Mouse (Mus musculus): ENCODE results near the gene Sgo2a. TPM values are rescaled to one million over a fixed set of nuclear protein-coding genes. Genes with fewer than 3 reads are reported as not detected.

Gene Sgo2a
- polyA plus RNA-seq (2012; ENCODE audit: insufficient read depth, insufficient read length, missing spikeins): 11.4 and 12.4 TPM in 2 replicates

DNA sequence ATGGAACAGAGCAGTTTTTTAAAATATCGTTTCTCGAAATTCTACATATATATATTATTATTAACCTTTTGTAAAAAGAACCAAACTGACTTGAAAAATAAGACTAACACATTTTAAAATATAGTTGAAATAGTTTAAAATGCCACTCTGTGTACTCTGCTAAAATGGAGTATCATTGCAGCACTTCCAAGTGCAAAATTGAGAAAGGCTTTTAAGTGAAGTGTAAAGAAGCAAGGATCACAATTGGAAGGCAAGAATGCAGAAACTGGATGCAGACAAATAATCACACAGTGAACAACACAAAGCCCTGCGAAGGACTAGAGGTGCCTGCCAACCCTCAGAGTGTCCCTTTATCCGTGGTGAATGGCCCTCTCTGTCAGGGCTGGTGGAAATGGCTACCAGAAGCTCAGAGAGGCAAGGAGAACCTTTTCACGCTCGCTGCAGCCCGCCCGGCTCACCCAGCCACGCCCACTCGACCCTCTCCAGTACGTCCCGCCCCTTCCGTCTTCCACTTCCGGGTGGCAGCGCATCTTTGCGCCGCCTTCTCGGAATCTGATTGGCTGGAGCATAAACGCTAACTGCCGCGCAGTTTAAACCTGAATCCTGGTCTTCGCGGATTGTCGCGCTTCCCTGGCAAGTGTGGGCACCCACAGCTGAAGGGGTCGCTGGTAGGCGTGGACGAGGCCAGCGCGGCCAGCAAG lies at the start of gene Sgo2a:
Gene Sgo2a, plus strand, starts transcription at position 540 of the 701 bp plus-strand sequence.
- H3K27ac ChIP-seq (ENCODE audit: insufficient read depth, low read depth, low read length): peak within 1 kb of the TSS; percentile 70
- no peak for TF ChIP-seq CTCF (IDR thresholded peaks at IDR 0.05; ENCODE audit: low read depth, low read length)
- TF ChIP-seq POLR2A (IDR thresholded peaks at IDR 0.05; ENCODE audit: borderline replicate concordance, low read depth, low read length): no peak
- peaks cover 16% of the 10 kb centered on the region for H3K4me1 ChIP-seq (ENCODE audit: control insufficient read depth, insufficient read depth, low read length)
- H3K4me3 ChIP-seq (ENCODE audit: insufficient read depth, low read length): peak within 1 kb of the TSS; percentile 83

DNA sequence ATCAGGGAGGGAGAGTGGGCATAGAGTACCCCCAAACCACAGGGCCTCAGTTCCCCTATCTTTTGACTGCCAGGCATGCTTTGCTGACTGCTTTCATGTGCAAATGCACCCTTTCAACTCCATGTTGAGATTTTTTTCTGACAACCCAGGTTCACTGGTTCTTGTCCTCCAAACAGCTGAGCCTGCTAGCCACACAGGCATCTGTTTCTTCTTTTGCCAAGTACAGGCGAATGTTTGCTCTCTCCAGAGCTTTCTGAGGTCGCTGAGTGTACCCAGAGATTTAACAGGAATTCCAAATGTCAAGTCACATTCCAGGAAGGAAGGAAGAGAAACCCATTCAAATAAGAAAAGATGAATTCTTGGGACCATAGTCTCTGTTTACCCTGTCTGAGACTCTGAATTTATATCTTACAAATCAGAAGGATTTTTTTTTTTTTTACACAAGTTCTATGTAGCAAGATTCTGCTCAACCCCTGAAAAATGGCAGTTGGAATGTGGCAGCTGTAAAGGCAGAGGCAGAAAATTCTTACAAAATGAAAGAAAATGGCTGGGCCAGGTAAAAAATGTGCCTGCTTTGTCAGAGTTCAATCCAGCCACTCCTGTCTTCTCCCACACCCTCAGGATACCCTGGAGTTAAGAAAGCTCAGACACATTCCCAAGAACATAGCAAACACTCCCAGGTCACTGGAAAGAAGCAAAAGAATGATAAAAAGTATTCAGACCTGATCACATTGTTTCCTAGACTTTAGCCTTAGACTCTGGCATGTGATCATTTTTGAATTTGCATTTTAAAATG lies 48.0 kb upstream of the Sgo2a start:
- TF ChIP-seq POLR2A (IDR thresholded peaks at IDR 0.05; ENCODE audit: borderline replicate concordance, low read depth, low read length) (no peak), CTCF (IDR thresholded peaks at IDR 0.05; ENCODE audit: low read depth, low read length) (no peak)
- Histone ChIP-seq H3K4me3 (ENCODE audit: insufficient read depth, low read length) (no peak overlapping the region), H3K27ac (ENCODE audit: insufficient read depth, low read depth, low read length) (no peak overlapping the region), H3K4me1 (ENCODE audit: control insufficient read depth, insufficient read depth, low read length) (no peaks in the 10 kb centered on the region)

DNA sequence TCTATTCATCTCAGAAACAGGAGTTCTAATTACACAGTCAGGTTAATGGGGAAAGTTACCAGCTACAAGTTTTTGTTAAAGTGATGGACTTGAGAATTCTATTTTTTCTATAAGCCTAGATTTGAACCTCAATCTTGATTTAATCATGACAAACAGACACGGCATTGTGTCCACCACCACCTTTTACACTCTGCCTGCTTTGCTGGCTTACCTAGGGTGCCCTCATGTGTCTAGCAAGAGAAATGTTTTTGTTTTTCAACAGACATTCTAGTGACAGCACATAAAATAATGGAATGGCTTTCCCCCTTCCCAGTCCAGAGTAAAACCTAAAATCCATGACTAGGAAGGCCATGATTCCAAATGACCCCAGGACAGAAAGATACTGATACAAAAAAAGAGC lies 46.6 kb upstream of the Sgo2a start:
- no peak overlapping the region for H3K4me3 ChIP-seq (ENCODE audit: insufficient read depth, low read length)

DNA sequence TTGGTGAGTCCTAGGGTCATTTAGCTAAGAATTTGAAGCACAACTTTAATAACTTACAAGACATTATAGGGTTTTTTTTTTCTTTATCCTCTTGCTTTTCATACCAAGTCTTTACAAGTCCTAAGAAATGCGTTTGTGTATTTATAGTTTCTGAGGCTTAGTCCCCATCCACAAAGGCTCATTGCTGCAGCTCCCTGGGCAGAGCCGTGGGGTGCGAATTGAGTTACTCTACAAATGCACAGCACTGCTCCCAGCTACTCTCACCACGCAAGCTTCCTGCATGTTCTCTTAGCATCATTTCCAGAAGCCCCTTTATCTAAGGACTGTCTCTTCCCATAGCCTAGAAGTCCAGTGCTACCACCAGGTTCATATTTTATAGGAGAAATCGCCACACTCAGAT lies 46.1 kb upstream of the Sgo2a start:
- Histone ChIP-seq H3K4me3 (ENCODE audit: insufficient read depth, low read length) (no peak overlapping the region), H3K27ac (ENCODE audit: insufficient read depth, low read depth, low read length) (no peak overlapping the region), H3K4me1 (ENCODE audit: control insufficient read depth, insufficient read depth, low read length) (no peaks in the 10 kb centered on the region)
- TF ChIP-seq CTCF (IDR thresholded peaks at IDR 0.05; ENCODE audit: low read depth, low read length): no peak
- no peak for TF ChIP-seq POLR2A (IDR thresholded peaks at IDR 0.05; ENCODE audit: borderline replicate concordance, low read depth, low read length)

More for the DNA sequence above, 46.6 kb upstream of the Sgo2a start:
- no peaks in the 10 kb centered on the region for H3K4me1 ChIP-seq (ENCODE audit: control insufficient read depth, insufficient read depth, low read length)
- TF ChIP-seq CTCF (IDR thresholded peaks at IDR 0.05; ENCODE audit: low read depth, low read length) (no peak), POLR2A (IDR thresholded peaks at IDR 0.05; ENCODE audit: borderline replicate concordance, low read depth, low read length) (no peak)
- H3K27ac ChIP-seq (ENCODE audit: insufficient read depth, low read depth, low read length): no peak overlapping the region

DNA sequence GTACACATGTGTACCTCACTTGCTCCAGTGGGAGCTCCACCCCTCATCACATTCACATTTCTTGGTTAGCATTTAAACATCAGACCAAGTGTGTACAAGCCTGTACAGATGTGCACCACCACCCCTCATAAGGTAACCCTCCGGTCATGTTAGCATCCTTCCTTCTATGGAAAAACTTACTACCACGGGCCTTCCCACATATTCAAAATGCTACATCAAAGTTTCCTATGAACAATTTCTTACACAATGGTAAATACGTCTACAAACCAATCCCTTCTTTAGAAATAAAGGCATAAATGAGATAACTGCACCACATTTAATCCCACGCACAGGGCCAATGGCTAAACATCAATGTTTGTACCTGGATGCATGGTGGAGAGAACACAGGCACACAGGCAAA lies 43.3 kb upstream of the Sgo2a start:
- Histone ChIP-seq H3K4me1 (ENCODE audit: control insufficient read depth, insufficient read depth, low read length) (no peaks in the 10 kb centered on the region), H3K4me3 (ENCODE audit: insufficient read depth, low read length) (no peak overlapping the region), H3K27ac (ENCODE audit: insufficient read depth, low read depth, low read length) (no peak overlapping the region)
- TF ChIP-seq CTCF (IDR thresholded peaks at IDR 0.05; ENCODE audit: low read depth, low read length): no peak
- no peak for TF ChIP-seq POLR2A (IDR thresholded peaks at IDR 0.05; ENCODE audit: borderline replicate concordance, low read depth, low read length)

DNA sequence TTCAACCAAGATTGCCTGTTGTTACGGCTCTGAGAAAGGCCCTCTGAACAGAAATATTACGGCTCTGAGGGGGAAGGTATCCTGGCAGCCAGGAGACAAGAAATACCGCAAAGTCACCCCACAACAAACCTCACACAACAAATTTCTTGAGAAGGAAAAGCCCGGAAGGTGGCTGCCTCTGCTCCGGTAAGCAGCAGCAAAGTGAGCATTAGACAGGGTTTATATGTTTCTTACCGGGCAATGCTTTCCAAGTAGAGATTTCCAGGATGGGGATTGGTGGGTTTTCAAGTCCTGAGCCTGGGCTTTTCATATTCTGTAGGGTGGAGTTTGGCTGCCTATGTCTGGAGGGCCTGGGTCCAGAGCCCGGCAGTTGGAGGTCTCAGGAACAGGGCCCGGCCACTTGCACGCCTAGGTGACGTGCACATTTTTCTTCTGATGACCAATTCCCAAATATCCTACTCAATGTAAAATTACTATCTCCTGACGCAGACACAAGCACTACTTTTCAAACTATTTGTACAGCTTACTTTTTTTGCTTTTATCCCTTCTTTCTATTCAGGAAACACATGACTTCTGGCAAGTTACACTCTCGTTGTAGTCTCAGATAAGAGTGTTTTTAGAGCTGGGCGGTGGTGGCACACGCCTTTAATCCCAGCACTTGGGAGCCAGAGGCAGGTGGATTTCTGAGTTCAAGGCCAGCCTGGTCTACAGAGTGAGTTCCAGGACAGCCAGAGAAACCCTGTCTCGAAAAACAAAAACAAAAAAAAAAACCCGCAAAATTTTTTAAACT lies 42.0 kb upstream of the Sgo2a start:
- no peaks in the 10 kb centered on the region for H3K4me1 ChIP-seq (ENCODE audit: control insufficient read depth, insufficient read depth, low read length)
- no peak for TF ChIP-seq CTCF (IDR thresholded peaks at IDR 0.05; ENCODE audit: low read depth, low read length)
- no peak for TF ChIP-seq POLR2A (IDR thresholded peaks at IDR 0.05; ENCODE audit: borderline replicate concordance, low read depth, low read length)
- H3K27ac ChIP-seq (ENCODE audit: insufficient read depth, low read depth, low read length): no peak overlapping the region
- no peak overlapping the region for H3K4me3 ChIP-seq (ENCODE audit: insufficient read depth, low read length)

DNA sequence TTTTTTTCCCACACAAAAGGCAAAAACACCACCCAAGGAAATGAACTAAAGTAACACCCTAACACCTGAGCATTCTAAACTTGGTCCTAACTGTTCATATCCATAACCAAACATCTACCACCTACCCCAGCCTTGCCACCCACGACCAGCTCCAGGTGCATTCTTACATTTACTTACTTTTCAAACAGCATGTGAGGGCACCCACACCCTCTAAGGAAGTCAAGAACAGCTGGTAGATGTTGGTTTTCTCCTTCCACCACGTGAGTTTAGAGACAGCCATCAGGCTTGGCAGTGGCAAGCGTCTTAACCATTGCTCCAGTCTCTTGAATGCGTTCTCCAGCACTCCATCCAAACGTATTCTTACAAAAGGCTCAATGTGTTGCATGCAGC lies 41.4 kb upstream of the Sgo2a start:
- Histone ChIP-seq H3K27ac (ENCODE audit: insufficient read depth, low read depth, low read length) (no peak overlapping the region), H3K4me1 (ENCODE audit: control insufficient read depth, insufficient read depth, low read length) (no peaks in the 10 kb centered on the region)
- TF ChIP-seq CTCF (IDR thresholded peaks at IDR 0.05; ENCODE audit: low read depth, low read length) (no peak), POLR2A (IDR thresholded peaks at IDR 0.05; ENCODE audit: borderline replicate concordance, low read depth, low read length) (no peak)

DNA sequence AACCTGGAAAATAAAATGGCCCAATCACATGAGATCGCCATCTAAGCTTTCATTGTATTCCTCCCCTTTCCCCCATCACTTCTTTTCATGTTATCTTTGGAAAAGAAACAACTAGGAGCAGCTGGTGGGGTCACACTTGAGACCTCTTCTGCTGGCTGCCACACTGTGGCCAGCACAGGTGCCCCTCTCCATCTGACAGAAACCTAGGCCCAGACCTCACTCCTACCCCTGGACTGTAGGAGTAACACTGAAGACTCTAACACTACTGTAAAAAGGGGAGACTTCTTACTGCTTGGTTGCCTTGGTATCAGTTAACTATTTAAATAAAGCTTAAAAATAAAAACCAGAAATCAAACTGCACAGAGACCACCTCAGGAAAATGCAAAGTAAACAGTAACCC lies 40.0 kb upstream of the Sgo2a start:
- TF ChIP-seq CTCF (IDR thresholded peaks at IDR 0.05; ENCODE audit: low read depth, low read length) (no peak), POLR2A (IDR thresholded peaks at IDR 0.05; ENCODE audit: borderline replicate concordance, low read depth, low read length) (no peak)
- no peaks in the 10 kb centered on the region for H3K4me1 ChIP-seq (ENCODE audit: control insufficient read depth, insufficient read depth, low read length)
- no peak overlapping the region for H3K4me3 ChIP-seq (ENCODE audit: insufficient read depth, low read length)
- no peak overlapping the region for H3K27ac ChIP-seq (ENCODE audit: insufficient read depth, low read depth, low read length)

More for the DNA sequence above, 41.4 kb upstream of the Sgo2a start:
- no peak overlapping the region for H3K4me3 ChIP-seq (ENCODE audit: insufficient read depth, low read length)

Measured in bone marrow macrophage, adult 2 months (primary cell).